24 mouse cellular contexts compared by ENCODE assay signal in the genomic region with DNA sequence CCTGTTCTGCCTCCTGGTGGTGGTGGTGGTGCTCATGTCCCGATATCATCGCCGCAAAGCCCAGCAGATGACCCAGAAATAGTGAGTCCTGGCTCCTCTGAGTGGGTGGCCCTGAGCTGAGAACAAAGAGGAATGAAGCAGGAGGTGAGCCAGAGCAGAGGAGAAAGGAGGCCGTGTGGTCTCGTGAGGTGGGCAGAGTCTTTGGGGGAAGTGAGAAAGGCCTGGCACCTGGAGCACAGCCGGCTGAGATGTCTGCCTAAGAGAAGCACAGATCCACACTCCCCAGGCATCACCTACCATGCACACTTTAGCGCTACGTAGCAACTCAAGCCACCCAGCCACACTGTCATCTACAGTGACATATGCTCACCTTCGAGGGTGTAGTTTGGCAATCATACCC. TPM values are rescaled to one million over a fixed set of nuclear protein-coding genes. Genes with fewer than 3 reads are reported as not detected.
A peak's percentile ranks its signal among the peaks of the same experiment; 100 is the strongest.
DNase-seq lines count a peak whose midpoint lies in the region; ATAC-seq and TF ChIP-seq lines count a peak whose summit lies in the region.
"Had no signal": no experiment of that assay in that cellular context is flagged by ENCODE, and none has a peak within 500 bp of the region (broad histone marks: within the 10 kb centered on the region; RNA-seq: fewer than 3 reads in every experiment).

No protein-coding gene starts in this region.

- DNase-seq in lung, postnatal 0 days (ENCODE audit: low spot score), result no peak
- DNase-seq in lung, postnatal 36 days, result no peak
- DNase-seq in stomach, postnatal 0 days (ENCODE audit: low spot score), result no peak
- DNase-seq in urinary bladder, postnatal 4 days (ENCODE audit: low spot score in 2 of 2), result no peak
- DNase-seq: adrenal gland, postnatal 10 days; cerebellum, adult 11 months; cerebellum, postnatal 14 days; forebrain, postnatal 0 days; heart, postnatal 14 days; kidney, adult 11 months; kidney, postnatal 25 days; layer of hippocampus, adult 9-11 months; liver, embryonic 13.5 days; lung, postnatal 10 days; right cerebral cortex, adult 18-20 months; thymus, postnatal 36 days had no signal

- no peaks in the 10 kb centered on the region for H3K9me3 ChIP-seq in intestine, postnatal 0 days (ENCODE audit: control insufficient read depth)
- H3K9me3 ChIP-seq in intestine, embryonic 16.5 days (ENCODE audit: control insufficient read depth, low read length), result no peaks in the 10 kb centered on the region
- no peaks in the 10 kb centered on the region for H3K9me3 ChIP-seq in lung, postnatal 0 days (ENCODE audit: low read length)
- H3K9me3 ChIP-seq in E14TG2a.4 (ENCODE audit: low read length), result no peaks in the 10 kb centered on the region
- no peaks in the 10 kb centered on the region for H3K9me3 ChIP-seq in stomach, postnatal 0 days (ENCODE audit: control insufficient read depth, low read length)
- H3K9me3 ChIP-seq: embryonic facial prominence, embryonic 13.5 days; G1E; hindbrain, embryonic 15.5 days; liver, embryonic 13.5 days had no signal

- no peak overlapping the region for H3K9ac ChIP-seq in intestine, postnatal 0 days (ENCODE audit: low read depth, low read length)
- no peak overlapping the region for H3K9ac ChIP-seq in intestine, embryonic 16.5 days (ENCODE audit: low read depth, low read length)
- no peak overlapping the region for H3K9ac ChIP-seq in lung, postnatal 0 days (replicated peaks; ENCODE audit: low read depth)
- no peak overlapping the region for H3K9ac ChIP-seq in stomach, postnatal 0 days (ENCODE audit: low read length)
- H3K9ac ChIP-seq: embryonic facial prominence, embryonic 13.5 days; forebrain, postnatal 0 days; hindbrain, embryonic 15.5 days; liver, embryonic 13.5 days had no signal

- 69% methylated on average over 9 of the region's 9 CpGs for WGBS in intestine, postnatal 0 days
- WGBS in intestine, embryonic 16.5 days, result 63% methylated on average over 9 of the region's 9 CpGs
- WGBS in lung, postnatal 0 days, result 60% methylated on average over 9 of the region's 9 CpGs
- 69% methylated on average over 9 of the region's 9 CpGs for WGBS in stomach, postnatal 0 days

- H3K27ac ChIP-seq in intestine, postnatal 0 days (ENCODE audit: low read depth, low read length), result no peak overlapping the region
- H3K27ac ChIP-seq in intestine, embryonic 16.5 days (ENCODE audit: low read length), result no peak overlapping the region
- no peak overlapping the region for H3K27ac ChIP-seq in lung, postnatal 0 days (ENCODE audit: low read length)
- H3K27ac ChIP-seq in stomach, postnatal 0 days (replicated peaks), result no peak overlapping the region
- H3K27ac ChIP-seq: embryonic facial prominence, embryonic 13.5 days; hindbrain, embryonic 15.5 days; liver, embryonic 13.5 days had no signal

- no peak for ATAC-seq in intestine, postnatal 0 days
- no peak for ATAC-seq in intestine, embryonic 16.5 days
- ATAC-seq in lung, postnatal 0 days, result no peak
- ATAC-seq in stomach, postnatal 0 days (ENCODE audit: low FRiP score, low TSS enrichment), result no peak
- ATAC-seq: activated CD4-positive, CD25-positive, alpha-beta regulatory T cell, adult 4 months; forebrain, postnatal 0 days had no signal

- no peak for TF ChIP-seq EP300 in lung, postnatal 0 days (IDR thresholded peaks at IDR 0.05)
- no peak for TF ChIP-seq EP300 in stomach, postnatal 0 days (optimal IDR thresholded peaks at IDR 0.05)

- 0 out of 2 replicates have a peak, but pooled peaks cover under 1% of the 10 kb centered on the region for H3K4me1 ChIP-seq in intestine, postnatal 0 days (replicated peaks; ENCODE audit: control insufficient read depth, insufficient read depth, low read length)
- no peaks in the 10 kb centered on the region for H3K4me1 ChIP-seq in intestine, embryonic 16.5 days (ENCODE audit: control insufficient read depth, insufficient read depth, low read length)
- no peaks in the 10 kb centered on the region for H3K4me1 ChIP-seq in lung, postnatal 0 days (ENCODE audit: insufficient read depth, low read depth, low read length)
- H3K4me1 ChIP-seq in E14TG2a.4 (replicated peaks; ENCODE audit: low read depth, low read length), result peaks cover 71% of the 10 kb centered on the region
- no peaks in the 10 kb centered on the region; the same call in 1 of the 2 replicates for H3K4me1 ChIP-seq in stomach, postnatal 0 days (replicated peaks; ENCODE audit: control insufficient read depth, insufficient read depth)

- H3K27me3 ChIP-seq in intestine, postnatal 0 days (replicated peaks; ENCODE audit: control insufficient read depth, insufficient read depth, low read length), result peaks cover 5% of the 10 kb centered on the region; the same call in 1 of the 2 replicates
- H3K27me3 ChIP-seq in intestine, embryonic 16.5 days (replicated peaks; ENCODE audit: control insufficient read depth, insufficient read depth, low read length), result 0 out of 2 replicates have a peak, but pooled peaks cover 2% of the 10 kb centered on the region
- H3K27me3 ChIP-seq in lung, postnatal 0 days (replicated peaks; ENCODE audit: insufficient read depth, low read length), result no peaks in the 10 kb centered on the region
- peaks cover 23% of the 10 kb centered on the region for H3K27me3 ChIP-seq in E14TG2a.4 (ENCODE audit: insufficient read depth, low read length)
- H3K27me3 ChIP-seq in stomach, postnatal 0 days (ENCODE audit: control insufficient read depth, insufficient read depth, low read length), result no peaks in the 10 kb centered on the region

- no peaks in the 10 kb centered on the region for H3K36me3 ChIP-seq in intestine, postnatal 0 days (ENCODE audit: control insufficient read depth, insufficient read depth)
- H3K36me3 ChIP-seq in intestine, embryonic 16.5 days (ENCODE audit: control insufficient read depth, insufficient read depth, low read length), result no peaks in the 10 kb centered on the region
- no peaks in the 10 kb centered on the region for H3K36me3 ChIP-seq in lung, postnatal 0 days (ENCODE audit: insufficient read depth, low read length)
- no peaks in the 10 kb centered on the region for H3K36me3 ChIP-seq in E14TG2a.4 (ENCODE audit: insufficient read depth, low read length)
- no peaks in the 10 kb centered on the region for H3K36me3 ChIP-seq in stomach, postnatal 0 days (ENCODE audit: control insufficient read depth, insufficient read depth, low read length)
- H3K36me3 ChIP-seq: embryonic facial prominence, embryonic 13.5 days; G1E; hindbrain, embryonic 15.5 days; liver, embryonic 13.5 days had no signal

- no peak overlapping the region for H3K4me2 ChIP-seq in intestine, postnatal 0 days (replicated peaks; ENCODE audit: low read depth)
- no peak overlapping the region for H3K4me2 ChIP-seq in intestine, embryonic 16.5 days (ENCODE audit: low read depth, low read length)
- H3K4me2 ChIP-seq in lung, postnatal 0 days (replicated peaks; ENCODE audit: low read depth, low read length), result no peak overlapping the region
- H3K4me2 ChIP-seq in stomach, postnatal 0 days (replicated peaks; ENCODE audit: low read depth), result no peak overlapping the region
- H3K4me2 ChIP-seq: embryonic facial prominence, embryonic 13.5 days; heart, embryonic 11.5 days; hindbrain, embryonic 15.5 days; liver, embryonic 13.5 days had no signal

- no peak overlapping the region for H3K4me3 ChIP-seq in intestine, postnatal 0 days (ENCODE audit: low read depth, low read length)
- no peak overlapping the region for H3K4me3 ChIP-seq in intestine, embryonic 16.5 days (ENCODE audit: low read length)
- H3K4me3 ChIP-seq in lung, postnatal 0 days (ENCODE audit: low read depth, low read length), result no peak overlapping the region
- H3K4me3 ChIP-seq in E14TG2a.4 (replicated peaks; ENCODE audit: low read length), result peak overlapping the region; percentile 8; the same call in 1 of the 2 replicates
- H3K4me3 ChIP-seq in stomach, postnatal 0 days (ENCODE audit: low read depth, low read length), result no peak overlapping the region
- H3K4me3 ChIP-seq: embryonic facial prominence, embryonic 13.5 days; hindbrain, embryonic 15.5 days; liver, embryonic 13.5 days had no signal

- peak; percentile 46; the same call in 1 of the 2 replicates for TF ChIP-seq CTCF in intestine, postnatal 0 days (IDR thresholded peaks at IDR 0.05; ENCODE audit: low read depth)
- peak; percentile 22; the same call in 1 of the 2 replicates for TF ChIP-seq CTCF in lung, postnatal 0 days (IDR thresholded peaks at IDR 0.05)
- peak; percentile 29 for TF ChIP-seq CTCF in E14TG2a.4 (conservative IDR thresholded peaks at IDR 0.05; ENCODE audit: low read length)
- TF ChIP-seq CTCF in stomach, postnatal 0 days (IDR thresholded peaks at IDR 0.05; ENCODE audit: low read depth), result peak; percentile 52

RNA-seq across cellular contexts. Expression of a gene that starts 3.6 kb away (rescaled TPM):
- 1.3 TPM in 2 replicates for polyA plus RNA-seq in intestine, postnatal 0 days (2015; fragmentation: Nextera tagmentation; extraction: Ambion mirVana)
- 2.0 and 2.5 TPM in 2 replicates for polyA plus RNA-seq in intestine, embryonic 16.5 days (2015; fragmentation: Nextera tagmentation; extraction: Ambion mirVana)
- polyA plus RNA-seq in lung, postnatal 0 days (2015; fragmentation: Nextera tagmentation; extraction: Ambion mirVana), result 3.5 and 4.1 TPM in 2 replicates
- polyA plus RNA-seq in stomach, postnatal 0 days (2015; fragmentation: Nextera tagmentation; extraction: Ambion mirVana), result 1.1 and 1.2 TPM in 2 replicates

RNA-seq across cellular contexts. Expression of a gene that starts 15.3 kb away (rescaled TPM):
- polyA plus RNA-seq in intestine, postnatal 0 days (2015; fragmentation: Nextera tagmentation; extraction: Ambion mirVana), result 0.38 and 0.48 TPM in 2 replicates
- 2.8 and 3.8 TPM in 2 replicates for polyA plus RNA-seq in intestine, embryonic 16.5 days (2015; fragmentation: Nextera tagmentation; extraction: Ambion mirVana)
- polyA plus RNA-seq in lung, postnatal 0 days (2015; fragmentation: Nextera tagmentation; extraction: Ambion mirVana), result 10.1 and 10.2 TPM in 2 replicates
- polyA plus RNA-seq in stomach, postnatal 0 days (2015; fragmentation: Nextera tagmentation; extraction: Ambion mirVana), result 45.5 and 48.2 TPM in 2 replicates

RNA-seq across cellular contexts. Expression of a gene that starts 24.6 kb away (rescaled TPM):
- polyA plus RNA-seq in intestine, postnatal 0 days (2015; fragmentation: Nextera tagmentation; extraction: Ambion mirVana), result 0.48 and 0.82 TPM in 2 replicates
- polyA plus RNA-seq in intestine, embryonic 16.5 days (2015; fragmentation: Nextera tagmentation; extraction: Ambion mirVana), result 0.60 and 1.1 TPM in 2 replicates
- 4.0 and 4.5 TPM in 2 replicates for polyA plus RNA-seq in lung, postnatal 0 days (2015; fragmentation: Nextera tagmentation; extraction: Ambion mirVana)
- 0.86 and 1.2 TPM in 2 replicates for polyA plus RNA-seq in stomach, postnatal 0 days (2015; fragmentation: Nextera tagmentation; extraction: Ambion mirVana)

RNA-seq across cellular contexts. Expression of a gene that starts 25.9 kb away (rescaled TPM):
- polyA plus RNA-seq in intestine, postnatal 0 days (2015; fragmentation: Nextera tagmentation; extraction: Ambion mirVana), result 35.1 and 36.5 TPM in 2 replicates
- 54.6 and 58.1 TPM in 2 replicates for polyA plus RNA-seq in intestine, embryonic 16.5 days (2015; fragmentation: Nextera tagmentation; extraction: Ambion mirVana)
- polyA plus RNA-seq in lung, postnatal 0 days (2015; fragmentation: Nextera tagmentation; extraction: Ambion mirVana), result 66.4 and 67.7 TPM in 2 replicates
- 39.1 and 41.6 TPM in 2 replicates for polyA plus RNA-seq in stomach, postnatal 0 days (2015; fragmentation: Nextera tagmentation; extraction: Ambion mirVana)

RNA-seq across cellular contexts. Expression of a gene that starts 33.5 kb away (rescaled TPM):
- 1.7 and 2.8 TPM in 2 replicates for polyA plus RNA-seq in intestine, postnatal 0 days (2015; fragmentation: Nextera tagmentation; extraction: Ambion mirVana)
- 5.3 and 5.6 TPM in 2 replicates for polyA plus RNA-seq in intestine, embryonic 16.5 days (2015; fragmentation: Nextera tagmentation; extraction: Ambion mirVana)
- polyA plus RNA-seq in lung, postnatal 0 days (2015; fragmentation: Nextera tagmentation; extraction: Ambion mirVana), result 7.1 and 7.8 TPM in 2 replicates
- 3.7 and 3.8 TPM in 2 replicates for polyA plus RNA-seq in stomach, postnatal 0 days (2015; fragmentation: Nextera tagmentation; extraction: Ambion mirVana)
